Mouse (Mus musculus) C2C12 (cell line): ENCODE measurements around the gene Ldhc.

Experiments used
- CEBPB ChIP-seq: IDR thresholded peaks from one replicate; pipeline ENCODE4 v1.6.1; 2011; ENCODE audit warnings: low read depth, mild to moderate bottlenecking, control low read depth, moderate library complexity
- CTCF ChIP-seq: IDR thresholded peaks from one replicate; pipeline ENCODE4 v1.5.1; 2011; ENCODE audit not compliant: control insufficient read depth, insufficient read depth, insufficient read length
- FOSL1 ChIP-seq: IDR thresholded peaks from one replicate; pipeline ENCODE4 v1.8.0; 2011; ENCODE audit warnings: mild to moderate bottlenecking, low read length; ENCODE audit not compliant: poor library complexity, insufficient read depth, severe bottlenecking
- MYOG ChIP-seq: IDR thresholded peaks from one replicate; pipeline ENCODE4 v1.6.1; 2011; ENCODE audit not compliant: control insufficient read depth, insufficient read length; ENCODE audit errors: extremely low read depth
- USF1 ChIP-seq: IDR thresholded peaks from one replicate; pipeline ENCODE4 v1.6.1; 2011; ENCODE audit warnings: low read depth, mild to moderate bottlenecking, control low read depth, moderate library complexity

GRCm38 (mm10) chr7:46838104-46838671 lies 22.8 kb upstream of the Ldhc start:
- TF ChIP-seq USF1, result no peak
- TF ChIP-seq CTCF, result no peak
- TF ChIP-seq CEBPB, result no peak
- TF ChIP-seq MYOG, result no peak
- TF ChIP-seq FOSL1, result no peak
